Mouse (Mus musculus) right cerebral cortex, adult 2 months (tissue): ENCODE measurements around the gene Hk1.

Source experiments
- DNase-seq, 2 experiments: peaks; one replicate each; pipeline ENCODE4 v3.0.0; 2021 to 2022; ENCODE audit warnings: low spot score in 2 of 2

The Hk1 gene

DNA sequence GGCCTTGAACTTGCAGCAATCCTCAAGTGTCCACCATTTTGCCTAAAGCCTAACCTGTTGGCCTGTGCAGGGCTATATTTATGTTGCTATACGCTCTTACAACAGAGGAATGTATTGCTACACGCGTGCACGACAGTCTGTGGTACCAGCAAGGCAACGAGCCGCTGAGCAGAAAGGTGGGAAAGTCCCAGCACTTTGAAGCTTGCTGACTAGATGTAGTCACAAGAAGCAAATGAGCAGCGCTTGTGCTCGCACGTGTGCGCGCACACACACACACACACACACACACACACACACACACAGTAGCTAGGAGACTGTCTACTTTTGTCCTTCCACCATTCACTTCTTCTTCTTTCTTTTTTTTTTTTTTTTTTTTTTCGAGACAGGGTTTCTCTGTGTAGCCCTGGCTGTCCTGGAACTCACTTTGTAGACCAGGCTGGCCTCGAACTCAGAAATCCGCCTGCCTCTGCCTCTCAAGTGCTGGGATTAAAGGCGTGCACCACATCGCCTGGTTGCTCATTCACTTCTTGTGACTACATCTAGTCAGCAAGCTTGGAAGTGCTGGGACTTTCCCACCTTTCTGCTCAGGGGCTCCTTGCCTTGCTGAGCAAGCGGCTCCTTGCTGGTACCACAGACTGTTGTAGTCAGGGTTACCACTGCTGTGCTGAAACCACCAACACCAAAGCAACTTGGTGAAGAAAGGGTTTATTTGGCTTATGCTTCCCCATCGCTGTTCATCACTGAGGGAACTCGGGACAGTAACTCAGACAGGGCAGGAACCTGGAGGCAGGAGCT lies 102.0 kb downstream of the Hk1 start:
- no peak for DNase-seq

- peak; percentile 88 to 91 for DNase-seq
These were observed 104.5 kb downstream of the Hk1 start for GRCm38 (mm10) chr10:62275235-62275634.

DNA sequence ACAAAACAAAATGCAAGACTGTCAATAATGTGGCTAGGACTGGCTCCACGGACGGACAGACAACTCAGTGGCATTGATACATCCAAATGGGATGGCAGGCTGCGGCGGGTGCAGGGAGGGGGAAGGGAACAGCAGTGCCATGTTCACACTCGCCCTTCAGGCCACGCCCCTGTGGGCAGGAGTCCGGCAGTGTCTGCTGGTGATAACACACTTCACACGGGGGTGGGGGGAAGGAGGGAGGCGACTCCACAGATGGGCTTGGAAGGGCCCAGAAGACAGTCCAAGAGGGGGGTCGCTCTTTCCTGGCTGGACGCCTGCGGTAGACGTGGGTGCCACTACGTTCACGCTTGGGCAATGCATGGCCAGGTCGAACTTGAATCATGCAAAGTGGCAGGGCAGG lies 110.4 kb downstream of the Hk1 start:
- no peak for DNase-seq

DNA sequence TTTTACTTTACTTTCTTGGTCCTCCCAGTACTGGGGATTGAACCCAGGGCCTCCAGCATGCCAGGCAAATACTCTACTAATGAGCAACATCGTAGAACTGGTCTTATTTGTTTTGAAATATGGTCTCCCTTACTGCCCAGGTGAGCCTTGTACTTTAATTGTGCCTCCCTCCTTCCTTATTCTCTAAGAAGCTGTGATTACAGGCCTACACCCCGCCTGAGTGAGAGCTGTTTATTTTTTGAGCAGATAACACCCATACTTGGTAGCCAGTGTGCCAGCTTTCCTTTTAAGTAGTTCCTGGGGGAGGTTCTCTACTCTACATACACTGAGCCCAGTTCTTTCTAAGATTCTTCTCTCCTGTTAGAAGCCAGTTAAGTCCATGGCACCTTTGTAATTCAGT lies 115.4 kb downstream of the Hk1 start:
- DNase-seq, result no peak

DNA sequence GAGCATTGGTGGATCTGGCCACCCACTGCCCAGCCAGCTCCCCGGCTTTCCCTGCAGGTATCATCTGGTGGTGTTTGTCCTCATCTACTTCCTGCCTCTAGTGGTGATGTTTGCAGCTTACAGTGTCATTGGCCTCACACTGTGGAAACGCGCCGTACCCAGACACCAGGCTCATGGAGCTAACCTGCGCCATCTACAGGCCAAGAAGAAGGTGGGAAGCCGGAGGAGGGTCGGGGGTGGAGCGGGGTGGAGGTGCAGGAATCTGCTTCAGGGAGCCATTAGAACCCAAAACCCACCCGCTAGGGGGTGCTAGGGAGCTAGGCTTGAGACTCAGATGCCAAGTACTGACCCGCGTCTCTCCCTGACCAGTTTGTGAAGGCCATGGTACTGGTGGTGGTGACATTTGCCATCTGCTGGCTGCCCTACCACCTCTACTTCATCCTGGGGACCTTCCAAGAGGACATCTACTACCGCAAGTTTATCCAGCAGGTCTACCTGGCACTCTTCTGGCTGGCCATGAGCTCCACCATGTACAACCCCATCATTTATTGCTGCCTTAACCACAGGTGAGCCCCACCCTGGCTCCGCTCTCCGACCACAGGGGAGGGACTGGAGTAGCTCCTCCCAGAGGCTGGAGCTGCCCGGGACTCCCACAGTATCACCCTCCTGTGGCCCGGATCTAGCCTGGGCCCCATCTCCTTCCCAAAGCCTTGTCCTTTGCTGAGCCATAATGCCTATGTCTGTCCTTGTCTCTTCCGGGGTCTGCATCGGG lies 118.4 kb downstream of the Hk1 start:
- DNase-seq, result peak; percentile 48 to 56

- DNase-seq, result no peak
These were observed 121.4 kb downstream of the Hk1 start for GRCm38 (mm10) chr10:62258298-62258697.

GRCm38 (mm10) chr10:62252496-62253235 lies 127.0 kb downstream of the Hk1 start:
- DNase-seq, result no peak

- DNase-seq, result no peak
These were observed 127.7 kb downstream of the Hk1 start, which contains the start of gene Tacr2 for GRCm38 (mm10) chr10:62252000-62252488. Gene Tacr2, plus strand, starts transcription at chr10:62252438.

DNA sequence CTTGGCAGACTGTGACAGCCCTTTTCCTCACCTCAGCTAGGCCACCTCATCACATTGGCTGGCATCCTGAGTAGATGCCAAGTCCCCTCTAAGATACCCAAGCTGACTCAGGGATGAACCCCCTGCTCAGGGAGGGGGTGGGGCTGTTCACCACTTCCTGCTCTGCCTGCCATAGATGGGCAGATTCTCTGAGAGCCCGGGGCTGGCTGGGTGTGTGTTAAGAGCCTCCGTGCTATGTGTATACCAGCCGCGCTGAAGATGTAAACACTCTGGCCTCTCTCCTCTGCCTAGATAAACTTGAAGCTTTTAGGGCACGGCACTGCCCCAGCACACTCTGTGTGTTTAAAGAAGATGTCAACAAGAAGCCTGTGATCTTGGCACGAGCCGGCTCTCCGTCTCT lies 131.9 kb downstream of the Hk1 start:
- no peak for DNase-seq

GRCm38 (mm10) chr10:62247156-62247555 lies 132.6 kb downstream of the Hk1 start:
- no peak for DNase-seq

GRCm38 (mm10) chr10:62244067-62244466 lies 135.6 kb downstream of the Hk1 start:
- DNase-seq, result no peak

DNA sequence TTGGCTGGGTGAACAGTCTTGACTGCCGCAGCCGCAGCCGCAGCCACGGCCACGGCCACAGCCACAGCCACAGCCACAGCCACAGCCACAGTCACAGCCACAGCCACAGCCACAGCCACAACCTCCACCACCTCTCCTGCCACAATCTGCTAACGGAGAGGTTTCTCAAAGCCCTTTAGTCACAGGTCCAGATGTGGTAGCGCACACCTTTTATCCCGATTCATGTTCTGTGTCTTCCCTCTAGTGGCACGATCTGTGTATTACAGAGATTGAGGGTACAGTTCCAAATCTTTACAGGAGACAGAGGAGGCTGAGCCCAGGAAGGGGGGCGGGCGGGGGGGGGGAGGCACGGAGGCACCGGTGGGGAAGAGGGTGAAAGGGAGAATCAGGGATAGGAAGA lies 136.8 kb downstream of the Hk1 start:
- DNase-seq, result peak; percentile 43 to 71

- peak in 1 of 2 experiments; percentile 25 for DNase-seq
These were observed 137.3 kb downstream of the Hk1 start for GRCm38 (mm10) chr10:62242358-62242757.

DNA sequence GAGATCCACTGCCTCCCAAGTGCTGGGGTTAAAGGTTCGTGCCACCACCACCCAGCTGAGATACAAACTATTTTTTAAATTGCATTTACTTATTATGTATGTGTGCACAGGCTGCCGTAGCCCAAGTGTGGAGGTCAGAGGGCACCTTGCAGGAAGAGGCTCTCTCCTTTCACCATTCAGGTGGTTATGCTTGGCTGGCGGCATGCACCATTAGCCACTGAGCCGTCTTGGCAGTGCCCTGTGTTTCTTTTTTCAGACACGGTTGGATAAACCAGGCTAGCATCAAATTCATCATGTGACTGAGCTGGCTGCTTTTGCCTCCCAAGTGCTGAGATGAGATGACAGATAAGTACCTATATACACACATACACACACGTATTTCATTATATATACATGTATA lies 140.4 kb downstream of the Hk1 start:
- DNase-seq, result no peak

DNA sequence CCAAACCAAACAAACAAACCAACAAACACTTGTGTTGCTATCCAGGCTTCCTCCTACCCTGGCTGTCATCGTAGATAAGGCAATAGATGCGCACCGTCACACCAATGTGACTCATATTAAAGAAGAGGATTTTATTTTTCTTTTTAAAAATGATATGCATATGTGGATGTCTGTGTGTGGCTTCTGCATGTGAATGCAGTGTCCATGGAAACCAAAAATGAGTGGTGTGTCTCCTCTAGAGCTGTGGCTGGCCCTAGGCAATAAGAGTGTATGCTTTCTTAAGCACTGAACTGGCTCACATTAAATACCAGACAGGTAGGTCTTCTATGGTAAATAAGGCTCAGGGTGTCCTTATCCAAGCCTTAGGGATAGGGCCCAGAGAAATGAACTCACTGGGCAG lies 141.0 kb downstream of the Hk1 start:
- no peak for DNase-seq

DNA sequence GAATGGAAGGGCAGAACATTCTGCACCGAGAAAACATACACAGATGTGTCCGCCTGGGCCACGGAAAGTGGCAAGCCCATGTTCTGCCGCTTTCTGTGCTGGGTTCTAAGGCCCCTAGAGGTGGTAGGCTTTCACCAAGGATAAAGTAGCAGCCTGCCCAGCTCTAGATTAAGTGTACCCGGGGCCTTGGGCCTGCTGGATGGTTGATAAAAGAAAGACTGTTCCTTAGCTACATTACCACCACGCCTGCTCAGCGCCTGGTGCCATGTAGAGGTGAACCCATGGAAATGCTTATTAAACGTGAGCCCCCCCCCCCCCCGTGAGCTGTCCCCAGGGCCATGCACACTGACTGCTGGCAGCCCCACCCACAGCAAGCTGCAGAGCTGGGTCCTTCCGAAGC lies 142.5 kb downstream of the Hk1 start:
- no peak for DNase-seq

- no peak for DNase-seq
These were observed 143.5 kb downstream of the Hk1 start for GRCm38 (mm10) chr10:62236165-62236564.

DNA sequence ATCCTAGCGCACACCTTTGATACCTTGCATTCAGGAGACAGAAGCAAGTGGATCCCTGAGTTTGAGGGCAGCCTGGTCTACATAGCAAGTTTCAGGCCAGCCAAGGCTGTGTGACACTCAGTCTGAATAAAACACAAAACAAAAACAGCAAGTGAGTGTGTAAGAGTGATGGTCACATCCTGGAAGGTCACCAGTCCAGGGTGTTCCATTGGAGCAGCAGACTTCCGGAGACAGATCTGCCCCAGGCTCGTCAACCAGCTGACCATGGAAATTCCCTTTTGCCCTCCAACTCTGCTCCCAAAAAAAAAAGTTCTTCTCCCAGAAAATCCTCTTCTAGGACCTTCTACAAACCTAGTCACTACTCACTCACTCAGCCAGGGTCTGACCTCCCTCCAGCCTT lies 147.9 kb downstream of the Hk1 start:
- no peak for DNase-seq

- DNase-seq, result no peak
These were observed 148.3 kb downstream of the Hk1 start for GRCm38 (mm10) chr10:62231395-62231732.

DNA sequence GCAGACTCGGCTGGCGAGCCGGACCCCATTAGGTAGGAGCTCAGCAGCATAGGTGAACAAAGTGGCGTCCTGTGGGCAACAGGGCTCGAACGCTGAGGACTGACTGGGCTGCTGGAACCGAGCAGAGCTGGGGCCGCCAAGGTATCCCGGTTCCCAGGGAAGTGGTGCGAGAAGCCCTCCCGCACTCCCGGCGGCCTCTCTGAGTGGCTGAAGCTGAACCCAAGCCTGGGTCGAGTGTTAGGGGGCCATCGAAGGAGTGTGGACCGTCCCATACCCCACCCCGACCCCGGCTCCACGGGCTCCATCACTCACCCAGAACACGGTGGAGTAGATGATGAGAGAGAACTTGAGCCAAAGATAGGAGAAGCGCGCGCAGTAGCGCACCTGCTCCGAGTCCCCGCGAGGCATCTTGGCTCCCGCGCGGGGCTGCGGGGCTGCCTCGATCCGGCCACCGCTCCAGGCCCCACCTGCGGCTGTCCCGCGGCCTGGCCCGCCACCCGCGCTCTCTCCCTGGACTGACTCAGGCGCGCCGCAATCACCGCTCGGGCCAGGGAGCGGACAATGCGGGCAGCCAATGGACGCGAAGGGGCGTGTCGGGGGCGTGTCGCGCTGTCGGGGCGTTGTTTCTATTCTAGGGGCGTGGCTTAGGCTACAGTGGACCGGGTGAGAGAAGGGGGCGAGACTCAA lies 148.9 kb downstream of the Hk1 start, which contains the start of gene Tspan15:
Gene Tspan15, minus strand, starts transcription at position 544 of the 687 bp plus-strand sequence.
- DNase-seq, result peak; percentile 78 to 85

DNA sequence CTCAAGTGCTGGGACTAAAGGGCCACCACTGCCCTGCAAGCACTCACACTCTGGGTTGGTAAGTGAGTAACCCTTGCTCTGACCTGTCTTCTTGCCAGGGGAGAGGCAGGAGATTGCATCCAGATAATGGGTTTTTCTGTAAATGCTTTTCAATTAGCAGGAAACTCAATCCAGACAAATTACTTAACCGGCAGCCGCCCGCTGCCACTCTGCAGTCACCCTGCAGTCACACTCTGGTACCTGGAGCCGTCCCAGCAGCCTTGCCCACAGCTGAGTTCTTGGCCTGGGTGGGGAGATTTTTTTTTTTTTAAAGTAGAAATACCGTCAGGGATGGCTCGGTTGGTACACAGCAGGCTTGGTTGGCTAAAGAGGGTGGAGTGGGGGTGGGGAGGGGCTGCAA lies 151.6 kb downstream of the Hk1 start:
- no peak for DNase-seq

DNA sequence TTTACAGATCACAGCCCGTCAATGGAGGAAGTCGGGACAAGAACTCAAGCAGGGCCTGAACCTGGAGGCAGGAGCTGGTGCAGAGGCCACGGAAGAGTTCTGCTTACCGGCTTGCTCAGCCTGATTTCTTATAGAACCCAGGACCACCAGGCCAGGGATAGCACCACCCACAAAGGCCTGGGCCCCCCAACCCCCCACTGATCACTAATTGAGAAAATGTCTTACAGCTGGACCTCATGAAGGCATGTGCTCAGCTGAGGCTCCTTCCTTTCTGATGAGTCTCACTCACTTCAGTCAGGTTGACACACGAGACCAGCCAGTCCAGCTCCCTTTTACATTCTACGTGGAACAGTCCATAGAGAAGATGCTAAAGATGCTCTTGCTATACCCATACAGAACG lies 153.9 kb downstream of the Hk1 start:
- no peak for DNase-seq
